Mouse (Mus musculus) lung, postnatal 4 days (tissue): ENCODE measurements around the gene Unkl.

Experiments used
- DNase-seq, 2 experiments: peaks; one replicate each; pipeline ENCODE4 v3.0.0; 2021

The Unkl gene

GRCm38 (mm10) chr17:25188150-25189031, at the start of gene Unkl:
Unkl (plus strand) TSS chr17:25188397.
- peak; percentile 85 to 89 for DNase-seq

- no peak for DNase-seq
Measured at GRCm38 (mm10) chr17:25138803-25139202, 49.4 kb upstream of the Unkl start.

GRCm38 (mm10) chr17:25139960-25140359, 48.2 kb upstream of the Unkl start:
- peak in 1 of 2 experiments; percentile 26 for DNase-seq

- no peak for DNase-seq
Measured at GRCm38 (mm10) chr17:25162161-25162560, 26.0 kb upstream of the Unkl start, which contains the start of gene Ccdc154. Ccdc154 (plus strand) TSS chr17:25162461.

- no peak for DNase-seq
Measured at GRCm38 (mm10) chr17:25163387-25163786, 24.8 kb upstream of the Unkl start.

- DNase-seq: no peak
Measured at GRCm38 (mm10) chr17:25164770-25165169, 23.4 kb upstream of the Unkl start.

GRCm38 (mm10) chr17:25165970-25166671, 22.1 kb upstream of the Unkl start:
- DNase-seq: no peak

GRCm38 (mm10) chr17:25169706-25170105, 18.5 kb upstream of the Unkl start:
- no peak for DNase-seq

GRCm38 (mm10) chr17:25172558-25172957, 15.6 kb upstream of the Unkl start:
- DNase-seq: no peak

- peak; percentile 47 to 74 for DNase-seq
Measured at GRCm38 (mm10) chr17:25175411-25175810, 12.8 kb upstream of the Unkl start, which contains the start of gene Gm38655. Gm38655 (minus strand) TSS chr17:25175471.

- DNase-seq: no peak
Measured at GRCm38 (mm10) chr17:25183232-25183631, 5.0 kb upstream of the Unkl start.

- DNase-seq: peak; percentile 97 to 98
Measured at GRCm38 (mm10) chr17:25184129-25184691, 4.0 kb upstream of the Unkl start, which contains the start of gene BC003965. BC003965 (plus strand) TSS chr17:25184554.

- DNase-seq: no peak
Measured at GRCm38 (mm10) chr17:25184961-25185360, 3.2 kb upstream of the Unkl start.

- DNase-seq: no peak
Measured at GRCm38 (mm10) chr17:25187784-25188149, 430 bp upstream of the Unkl start.

- no peak for DNase-seq
Measured at GRCm38 (mm10) chr17:25189091-25189490, 894 bp downstream of the Unkl start.

- no peak for DNase-seq
Measured at GRCm38 (mm10) chr17:25202401-25202800, 14.2 kb downstream of the Unkl start.

- DNase-seq: no peak
Measured at GRCm38 (mm10) chr17:25210006-25210405, 21.8 kb downstream of the Unkl start.

GRCm38 (mm10) chr17:25210680-25211466, 22.7 kb downstream of the Unkl start:
- peak in 1 of 2 experiments; percentile 39 for DNase-seq

- DNase-seq: no peak
Measured at GRCm38 (mm10) chr17:25211705-25212104, 23.5 kb downstream of the Unkl start.

GRCm38 (mm10) chr17:25215431-25215830, 27.2 kb downstream of the Unkl start:
- no peak for DNase-seq

GRCm38 (mm10) chr17:25218967-25219366, 30.8 kb downstream of the Unkl start:
- DNase-seq: no peak

GRCm38 (mm10) chr17:25219492-25220295, 31.5 kb downstream of the Unkl start:
- no peak for DNase-seq
